Mouse (Mus musculus) lung, postnatal 36 days (tissue): ENCODE results near the gene Cenpl.
"Not testable (repeated sequence)": the region's sequence is repeated elsewhere in the genome, so short reads cannot be mapped to it uniquely, and the experiment has no call there.

Experiments used
- DNase-seq: peaks from one replicate; pipeline ENCODE4 v3.0.0; 2022; ENCODE audit warnings: mixed read lengths

The Cenpl gene

GRCm38 (mm10) chr1:161070352-161071271 is at the start of gene Cenpl, which contains the start of gene Dars2:
Cenpl (plus strand) TSS chr1:161070713.
Dars2 (minus strand) TSS chr1:161070658.
- peak; percentile 98 for DNase-seq

GRCm38 (mm10) chr1:161025410-161026210 is 44.9 kb upstream of the Cenpl start:
- DNase-seq: peak; percentile 64

- no peak for DNase-seq
Measured at GRCm38 (mm10) chr1:161027196-161027595, 43.3 kb upstream of the Cenpl start.

GRCm38 (mm10) chr1:161028427-161028826 is 42.1 kb upstream of the Cenpl start:
- DNase-seq: not testable (repeated sequence)

- DNase-seq: no peak
Measured at GRCm38 (mm10) chr1:161030058-161030457, 40.5 kb upstream of the Cenpl start.

- no peak for DNase-seq
Measured at GRCm38 (mm10) chr1:161031881-161032280, 38.6 kb upstream of the Cenpl start.

GRCm38 (mm10) chr1:161032345-161032744 is 38.2 kb upstream of the Cenpl start:
- DNase-seq: no peak

GRCm38 (mm10) chr1:161033856-161034434 is 36.6 kb upstream of the Cenpl start:
- peak; percentile 2 for DNase-seq

GRCm38 (mm10) chr1:161034435-161035280 is 35.9 kb upstream of the Cenpl start, which contains the start of gene Zbtb37:
Zbtb37 (minus strand) TSS chr1:161034849.
- peak; percentile 99 for DNase-seq

GRCm38 (mm10) chr1:161035281-161035785 is 35.2 kb upstream of the Cenpl start:
- peak; percentile 54 for DNase-seq

- peak; percentile 23 for DNase-seq
Measured at GRCm38 (mm10) chr1:161035786-161036404, 34.6 kb upstream of the Cenpl start.

- no peak for DNase-seq
Measured at GRCm38 (mm10) chr1:161036411-161036841, 34.1 kb upstream of the Cenpl start.

- DNase-seq: no peak
Measured at GRCm38 (mm10) chr1:161037026-161037425, 33.5 kb upstream of the Cenpl start.

GRCm38 (mm10) chr1:161037599-161037998 is 32.9 kb upstream of the Cenpl start:
- no peak for DNase-seq

- DNase-seq: no peak
Measured at GRCm38 (mm10) chr1:161038004-161038403, 32.5 kb upstream of the Cenpl start.

- DNase-seq: no peak
Measured at GRCm38 (mm10) chr1:161038968-161039721, 31.4 kb upstream of the Cenpl start.

- no peak for DNase-seq
Measured at GRCm38 (mm10) chr1:161039741-161040425, 30.6 kb upstream of the Cenpl start.

- DNase-seq: no peak
Measured at GRCm38 (mm10) chr1:161040426-161040770, 30.1 kb upstream of the Cenpl start.

- no peak for DNase-seq
Measured at GRCm38 (mm10) chr1:161040855-161041254, 29.7 kb upstream of the Cenpl start.
